21 mouse cellular contexts compared by ENCODE assay signal in the genomic region with DNA sequence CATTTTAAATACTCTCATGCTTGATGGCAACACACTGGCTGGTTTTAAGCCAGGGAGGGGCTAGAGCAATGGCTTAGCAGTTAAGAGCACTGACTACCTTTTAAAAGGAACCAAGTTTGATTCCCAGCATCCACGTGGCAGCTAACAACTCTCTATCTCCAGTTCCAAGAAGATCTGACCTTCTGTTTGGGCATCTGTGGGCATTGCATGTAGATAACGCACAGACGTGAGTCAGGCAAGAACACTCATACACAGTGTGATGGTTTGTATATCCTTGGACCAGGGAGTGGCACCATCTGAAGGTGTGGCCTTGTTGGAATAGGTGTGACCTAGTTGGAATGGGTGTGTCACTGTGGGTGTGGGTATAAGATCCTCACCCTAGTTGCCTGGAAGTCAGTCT. TPM values are rescaled to one million over a fixed set of nuclear protein-coding genes. Genes with fewer than 3 reads are reported as not detected.
DNase-seq lines count a peak whose midpoint lies in the region; ATAC-seq and TF ChIP-seq lines count a peak whose summit lies in the region.
"Not testable (repeated sequence)": the region's sequence is repeated elsewhere in the genome, so short reads cannot be mapped to it uniquely, and the experiment has no call there.
"Had no signal": no experiment of that assay in that cellular context is flagged by ENCODE, and none has a peak within 500 bp of the region (broad histone marks: within the 10 kb centered on the region; RNA-seq: fewer than 3 reads in every experiment).

No protein-coding gene starts in this region.

- not testable (repeated sequence) for H3K4me2 ChIP-seq in liver, embryonic 13.5 days; liver, postnatal 0 days (ENCODE audit: low read depth, low read length)
- H3K4me2 ChIP-seq in liver, embryonic 15.5 days, result peak overlapping the region; percentile 25

- H3K9ac ChIP-seq in liver, embryonic 13.5 days; liver, embryonic 15.5 days; liver, postnatal 0 days (replicated peaks): not testable (repeated sequence)

- peak; percentile 76 for ATAC-seq in erythroid progenitor cell, adult 5-6 weeks (replicated peaks; ENCODE audit: low FRiP score, poor library complexity, severe bottlenecking)
- ATAC-seq in liver, embryonic 13.5 days (ENCODE audit: low read depth), result peak; percentile 72
- ATAC-seq in liver, embryonic 15.5 days (ENCODE audit: insufficient read depth), result peak; percentile 69
- peak; percentile 53 for ATAC-seq in liver, postnatal 0 days

- not testable (repeated sequence) for H3K27me3 ChIP-seq in E14TG2a.4 (ENCODE audit: insufficient read depth, low read length); liver, embryonic 13.5 days; liver, embryonic 15.5 days; liver, postnatal 0 days (ENCODE audit: insufficient read depth, low read length)

- H3K36me3 ChIP-seq in E14TG2a.4 (ENCODE audit: insufficient read depth, low read length), result peaks cover 75% of the 10 kb centered on the region
- peaks cover 67% of the 10 kb centered on the region for H3K36me3 ChIP-seq in liver, embryonic 13.5 days
- H3K36me3 ChIP-seq in liver, embryonic 15.5 days (replicated peaks), result peaks cover 69% of the 10 kb centered on the region
- peaks cover 51% of the 10 kb centered on the region for H3K36me3 ChIP-seq in liver, postnatal 0 days (replicated peaks; ENCODE audit: insufficient read depth, low read length)

- H3K27ac ChIP-seq in liver, embryonic 13.5 days, result peak overlapping the region; percentile 54; the same call in 1 of the 2 replicates
- H3K27ac ChIP-seq in liver, embryonic 15.5 days (replicated peaks), result 0 out of 2 replicates have a peak overlapping the region, but pooled peaks have one; percentile 45
- not testable (repeated sequence) for H3K27ac ChIP-seq in liver, postnatal 0 days (ENCODE audit: low read depth)

- not testable (repeated sequence) for H3K9me3 ChIP-seq in E14TG2a.4 (ENCODE audit: low read length); liver, embryonic 13.5 days (replicated peaks); liver, embryonic 15.5 days (replicated peaks); liver, postnatal 0 days (ENCODE audit: low read length)

- peak overlapping the region; percentile 37 for H3K4me3 ChIP-seq in E14TG2a.4 (replicated peaks; ENCODE audit: low read length)
- H3K4me3 ChIP-seq in liver, embryonic 13.5 days (replicated peaks); liver, embryonic 15.5 days (replicated peaks); liver, postnatal 0 days (ENCODE audit: low read depth, low read length): not testable (repeated sequence)

- peak; percentile 33 for DNase-seq in c-Kit-negative CD71-positive TER-119-positive erythroid progenitor cells, embryonic 14.5 days (ENCODE audit: low read depth, low spot score)
- DNase-seq in c-Kit-positive CD71-positive TER-119-positive erythroid progenitor cells, embryonic 14.5 days (ENCODE audit: low spot score), result peak; percentile 43
- DNase-seq in liver, embryonic 13.5 days; liver, postnatal 0 days: not testable (repeated sequence)

- peaks cover 39% of the 10 kb centered on the region for H3K4me1 ChIP-seq in E14TG2a.4 (replicated peaks; ENCODE audit: low read depth, low read length)
- H3K4me1 ChIP-seq in liver, embryonic 13.5 days (replicated peaks), result peaks cover 16% of the 10 kb centered on the region
- peaks cover 14% of the 10 kb centered on the region for H3K4me1 ChIP-seq in liver, embryonic 15.5 days (replicated peaks)
- not testable (repeated sequence) for H3K4me1 ChIP-seq in liver, postnatal 0 days (ENCODE audit: insufficient read depth)

- WGBS in liver, embryonic 13.5 days (ENCODE audit: insufficient replicate concordance), result 51% methylated on average over 3 of the region's 3 CpGs
- 57% methylated on average over 3 of the region's 3 CpGs for WGBS in liver, embryonic 15.5 days (ENCODE audit: insufficient replicate concordance)
- WGBS in liver, postnatal 0 days (ENCODE audit: insufficient replicate concordance), result 80% methylated on average over 3 of the region's 3 CpGs

- TF ChIP-seq CTCF in E14TG2a.4 (conservative IDR thresholded peaks at IDR 0.05; ENCODE audit: low read length); liver, postnatal 0 days (IDR thresholded peaks at IDR 0.05; ENCODE audit: low read depth): not testable (repeated sequence)

- TF ChIP-seq EP300 in liver, postnatal 0 days (IDR thresholded peaks at IDR 0.05; ENCODE audit: low read depth), result not testable (repeated sequence)

RNA-seq across cellular contexts. Expression of a gene that starts 13.7 kb away (rescaled TPM):
- total RNA-seq in erythroid progenitor cell, adult 5-6 weeks (2015; ENCODE audit: low replicate concordance), result 93.0 and 125 TPM in 2 replicates
- 200 and 234 TPM in 2 replicates for total RNA-seq in erythroid progenitor cell, adult 5-6 weeks (2017; ENCODE audit: low replicate concordance)
- polyA plus RNA-seq in liver, embryonic 13.5 days (2015; fragmentation: Nextera tagmentation; extraction: Ambion mirVana), result 145 and 166 TPM in 2 replicates
- 110 and 114 TPM in 2 replicates for polyA plus RNA-seq in liver, embryonic 15.5 days (2015; fragmentation: Nextera tagmentation; extraction: Ambion mirVana)
- polyA plus RNA-seq in liver, postnatal 0 days (2015; fragmentation: Nextera tagmentation; extraction: Ambion mirVana), result 128 and 136 TPM in 2 replicates

RNA-seq across cellular contexts. Expression of a gene that starts 13.8 kb away (rescaled TPM):
- total RNA-seq in erythroid progenitor cell, adult 5-6 weeks (2015; ENCODE audit: low replicate concordance), result 48.2 and 49.0 TPM in 2 replicates
- total RNA-seq in erythroid progenitor cell, adult 5-6 weeks (2017; ENCODE audit: low replicate concordance), result 57.5 and 62.0 TPM in 2 replicates
- polyA plus RNA-seq in liver, embryonic 13.5 days (2015; fragmentation: Nextera tagmentation; extraction: Ambion mirVana), result 48.7 and 57.4 TPM in 2 replicates
- 40.7 and 42.4 TPM in 2 replicates for polyA plus RNA-seq in liver, embryonic 15.5 days (2015; fragmentation: Nextera tagmentation; extraction: Ambion mirVana)
- polyA plus RNA-seq in liver, postnatal 0 days (2015; fragmentation: Nextera tagmentation; extraction: Ambion mirVana), result 46.6 and 49.3 TPM in 2 replicates

RNA-seq across cellular contexts. Expression of a gene that starts 14.5 kb away (rescaled TPM):
- total RNA-seq in erythroid progenitor cell, adult 5-6 weeks (2015; ENCODE audit: low replicate concordance), result not detected in 2 replicates
- not detected in 2 replicates for total RNA-seq in erythroid progenitor cell, adult 5-6 weeks (2017; ENCODE audit: low replicate concordance)
- 0.39 and 0.44 TPM in 2 replicates for polyA plus RNA-seq in liver, embryonic 13.5 days (2015; fragmentation: Nextera tagmentation; extraction: Ambion mirVana)
- 0.82 and 0.96 TPM in 2 replicates for polyA plus RNA-seq in liver, embryonic 15.5 days (2015; fragmentation: Nextera tagmentation; extraction: Ambion mirVana)
- polyA plus RNA-seq in liver, postnatal 0 days (2015; fragmentation: Nextera tagmentation; extraction: Ambion mirVana), result 0.65 and 1.2 TPM in 2 replicates
- total RNA-seq: CH12.LX; common myeloid progenitor, adult 5-6 weeks; G1E had no signal
- polyA plus RNA-seq: activated CD4-positive, CD25-positive, alpha-beta regulatory T cell, adult 4 months; CD4-positive, CD25-positive, alpha-beta regulatory T cell, adult 4 months; embryonic facial prominence, embryonic 11.5 days; embryonic facial prominence, embryonic 13.5 days; embryonic facial prominence, embryonic 15.5 days; forebrain, embryonic 10.5 days; forebrain, embryonic 12.5 days; forebrain, embryonic 14.5 days; forebrain, embryonic 16.5 days; frontal cortex, adult 2 months; G1E; Patski had no signal

RNA-seq across cellular contexts. Expression of a gene that starts 36.3 kb away (rescaled TPM):
- 28.8 and 46.5 TPM in 2 replicates for total RNA-seq in erythroid progenitor cell, adult 5-6 weeks (2015; ENCODE audit: low replicate concordance)
- 45.1 and 51.8 TPM in 2 replicates for total RNA-seq in erythroid progenitor cell, adult 5-6 weeks (2017; ENCODE audit: low replicate concordance)
- polyA plus RNA-seq in liver, embryonic 13.5 days (2015; fragmentation: Nextera tagmentation; extraction: Ambion mirVana), result 32.8 and 40.5 TPM in 2 replicates
- polyA plus RNA-seq in liver, embryonic 15.5 days (2015; fragmentation: Nextera tagmentation; extraction: Ambion mirVana), result 27.9 and 28.0 TPM in 2 replicates
- 18.2 and 19.4 TPM in 2 replicates for polyA plus RNA-seq in liver, postnatal 0 days (2015; fragmentation: Nextera tagmentation; extraction: Ambion mirVana)
